Mouse (Mus musculus): Measurements from ENCODE around the gene Gm17949. TPM values are rescaled to one million over a fixed set of nuclear protein-coding genes. Genes with fewer than 3 reads are reported as not detected.

Gm17949 gene
- total and polyA plus RNA-seq, 3 experiments, result 0.08 to 0.13 TPM; not detected in 1

GRCm38 (mm10) chr17:56969321-56969720, 41.9 kb upstream of the Gm17949 start:
- DNase-seq (ENCODE audit: low read depth, low spot score), result no peak
- H3K36me3 ChIP-seq (ENCODE audit: control insufficient read depth in 1 of 2, insufficient read depth in 2 of 2, low read length in 2 of 2), result no peaks in the 10 kb centered on the region
- no peak overlapping the region for H3K27ac ChIP-seq (ENCODE audit: control insufficient read depth, low read depth, low read length)
- no peak overlapping the region for H3K9ac ChIP-seq (ENCODE audit: control insufficient read depth, low read depth, low read length, poor library complexity, severe bottlenecking)
- no peak overlapping the region for H3K4me3 ChIP-seq (ENCODE audit: control insufficient read depth in 1 of 2, insufficient read depth in 1 of 2, low read depth in 2 of 2, low read length in 2 of 2)
- no peaks in the 10 kb centered on the region for H3K4me1 ChIP-seq (ENCODE audit: control insufficient read depth in 1 of 2, insufficient read depth in 2 of 2, low read length in 2 of 2)
- H3K27me3 ChIP-seq (ENCODE audit: control insufficient read depth in 1 of 2, insufficient read depth in 2 of 2, low read length in 2 of 2), result peaks cover 12 to 48% of the 10 kb centered on the region in 2 experiments
- TF ChIP-seq CHD2 (IDR thresholded peaks at IDR 0.05; ENCODE audit: low read length) (no peak), RCOR1 (IDR thresholded peaks at IDR 0.05; ENCODE audit: low read depth, low read length) (no peak), MAFK (IDR thresholded peaks at IDR 0.05; ENCODE audit: borderline replicate concordance, low read depth, low read length) (no peak), ZC3H11A (IDR thresholded peaks at IDR 0.05; ENCODE audit: low read depth, low read length) (no peak), HCFC1 (IDR thresholded peaks at IDR 0.05; ENCODE audit: low read depth, low read length) (no peak), EP300 (IDR thresholded peaks at IDR 0.05; ENCODE audit: low read depth in 1 of 2, low read length in 2 of 2) (no peak), POLR2A (IDR thresholded peaks at IDR 0.05; ENCODE audit: control insufficient read depth in 1 of 2, insufficient read depth in 1 of 2, low read depth in 1 of 2, low read length in 2 of 2, poor library complexity in 1 of 2) (no peak), ELF1 (IDR thresholded peaks at IDR 0.05; ENCODE audit: low read depth, low read length) (no peak), MYC (IDR thresholded peaks at IDR 0.05; ENCODE audit: low read depth, low read length) (no peak), ZKSCAN1 (IDR thresholded peaks at IDR 0.05; ENCODE audit: low read depth, low read length) (no peak), NRF1 (IDR thresholded peaks at IDR 0.05; ENCODE audit: insufficient read depth, low read depth, low read length, poor library complexity, severe bottlenecking) (no peak), CHD1 (IDR thresholded peaks at IDR 0.05; ENCODE audit: low read depth, low read length) (no peak), CTCF (IDR thresholded peaks at IDR 0.05 in 2 of 3, conservative IDR thresholded peaks at IDR 0.05 in 1 of 3; ENCODE audit: control insufficient read depth in 1 of 3, insufficient read depth in 1 of 3, low read depth in 2 of 3, low read length in 3 of 3, poor library complexity in 1 of 3, severe bottlenecking in 1 of 3) (no peak), TBP (IDR thresholded peaks at IDR 0.05; ENCODE audit: low read depth, low read length) (no peak), MXI1 (IDR thresholded peaks at IDR 0.05; ENCODE audit: low read depth, low read length) (no peak), RAD21 (IDR thresholded peaks at IDR 0.05; ENCODE audit: low read depth, low read length) (no peak)
- no peaks in the 10 kb centered on the region for H3K9me3 ChIP-seq (replicated peaks; ENCODE audit: insufficient read depth, low read length)
- no peaks in the 10 kb centered on the region for H3K79me2 ChIP-seq (ENCODE audit: control insufficient read depth, insufficient read depth, low read length, poor library complexity)

- Histone ChIP-seq H3K79me2 (ENCODE audit: control insufficient read depth, insufficient read depth, low read length, poor library complexity) (no peaks in the 10 kb centered on the region), H3K4me1 (ENCODE audit: control insufficient read depth in 1 of 2, insufficient read depth in 2 of 2, low read length in 2 of 2) (no peaks in the 10 kb centered on the region), H3K4me3 (ENCODE audit: control insufficient read depth in 1 of 2, insufficient read depth in 1 of 2, low read depth in 2 of 2, low read length in 2 of 2) (no peak overlapping the region), H3K9me3 (replicated peaks; ENCODE audit: insufficient read depth, low read length) (no peaks in the 10 kb centered on the region), H3K9ac (ENCODE audit: control insufficient read depth, low read depth, low read length, poor library complexity, severe bottlenecking) (no peak overlapping the region), H3K27me3 (ENCODE audit: control insufficient read depth in 1 of 2, insufficient read depth in 2 of 2, low read length in 2 of 2) (peaks cover 10 to 46% of the 10 kb centered on the region in 2 experiments), H3K27ac (ENCODE audit: control insufficient read depth, low read depth, low read length) (no peak overlapping the region), H3K36me3 (ENCODE audit: control insufficient read depth in 1 of 2, insufficient read depth in 2 of 2, low read length in 2 of 2) (no peaks in the 10 kb centered on the region)
- no peak for DNase-seq (ENCODE audit: low read depth, low spot score)
- TF ChIP-seq MYC (IDR thresholded peaks at IDR 0.05; ENCODE audit: low read depth, low read length), result no peak
- no peak for TF ChIP-seq ZNF384 (IDR thresholded peaks at IDR 0.05; ENCODE audit: low read depth, low read length)
- no peak for TF ChIP-seq SIN3A (IDR thresholded peaks at IDR 0.05; ENCODE audit: low read length)
- TF ChIP-seq UBTF (IDR thresholded peaks at IDR 0.05; ENCODE audit: borderline replicate concordance, insufficient read depth, low read depth, low read length), result no peak
- TF ChIP-seq TAL1 (IDR thresholded peaks at IDR 0.05; ENCODE audit: low read length), result no peak
- TF ChIP-seq ELF1 (IDR thresholded peaks at IDR 0.05; ENCODE audit: low read depth, low read length), result no peak
- no peak for TF ChIP-seq GABPA (IDR thresholded peaks at IDR 0.05; ENCODE audit: low read depth, low read length)
- no peak for TF ChIP-seq MAFK (IDR thresholded peaks at IDR 0.05; ENCODE audit: borderline replicate concordance, low read depth, low read length)
Observed at GRCm38 (mm10) chr17:56970081-56970480, 41.2 kb upstream of the Gm17949 start.
